Mouse (Mus musculus) heart, embryonic 12.5 days (tissue): ENCODE measurements around the gene Olfr1287. TPM values are rescaled to one million over a fixed set of nuclear protein-coding genes. Genes with fewer than 3 reads are reported as not detected.

Experiments
- ATAC-seq: fragments of 200-750 bp; cut with Nextera tagmentation; 2 replicates; pipeline ENCODE4 v1.8.0; 2017; ENCODE audit warnings: moderate TSS enrichment, moderate library complexity; ENCODE audit not compliant: insufficient number of reproducible peaks, low FRiP score
- H3K27ac ChIP-seq: fragments of 300-500 bp; sonication (generic); 2 replicates; pipeline ENCODE4 v1.5.1; 2016; ENCODE audit warnings: mild to moderate bottlenecking, moderate library complexity; ENCODE audit not compliant: poor library complexity, severe bottlenecking
- H3K27me3 ChIP-seq: fragments of 300-500 bp; sonication (generic); replicated peaks from 2 replicates; pipeline ENCODE4 v1.6.1; 2016; ENCODE audit warnings: mild to moderate bottlenecking, moderate library complexity
- H3K36me3 ChIP-seq: fragments of 300-500 bp; sonication (generic); 2 replicates; pipeline ENCODE4 v1.6.1; 2016; ENCODE audit warnings: mild to moderate bottlenecking, moderate library complexity
- H3K4me1 ChIP-seq: fragments of 300-500 bp; sonication (generic); replicated peaks from 2 replicates; pipeline ENCODE4 v1.6.1; 2016; ENCODE audit warnings: mild to moderate bottlenecking
- H3K4me2 ChIP-seq: fragments of 300-500 bp; sonication (generic); 2 replicates; pipeline ENCODE4 v1.6.1; 2016; ENCODE audit warnings: mild to moderate bottlenecking, moderate library complexity
- H3K4me3 ChIP-seq: fragments of 300-500 bp; sonication (generic); 2 replicates; pipeline ENCODE4 v1.5.1; 2016; ENCODE audit warnings: mild to moderate bottlenecking
- H3K9ac ChIP-seq: fragments of 300-500 bp; sonication (generic); 2 replicates; pipeline ENCODE4 v1.6.1; 2016; ENCODE audit warnings: mild to moderate bottlenecking, moderate library complexity
- H3K9me3 ChIP-seq: fragments of 300-500 bp; sonication (generic); replicated peaks from 2 replicates; pipeline ENCODE4 v1.6.1; 2016; ENCODE audit warnings: mild to moderate bottlenecking, moderate library complexity
- WGBS: fragments of 180-500 bp; shearing (Covaris S2); methylation state at CpG from one replicate; pipeline ENCODE4 v1.1.7; 2016; 5-methylcytosine and 5-hydroxymethylcytosine counted together
- polyA plus RNA-seq: library from polyadenylated mRNA; unstranded; fragments of >200 nt; fragmentation: Nextera tagmentation; extraction: Ambion mirVana; gene quantifications from 2 replicates; pipeline ENCODE4 v1.2.1, GENCODE M21; 2016

The Olfr1287 gene
- not detected in 2 replicates for polyA plus RNA-seq

- WGBS = 58% methylated on average over 1 of the region's 1 CpGs
- H3K4me3 ChIP-seq = no peak within 1 kb of the TSS
- no peaks in the 10 kb centered on the region for H3K9me3 ChIP-seq
- no peak within 1 kb of the TSS for H3K9ac ChIP-seq
- ATAC-seq = no peak
- H3K4me2 ChIP-seq = no peak within 1 kb of the TSS
- H3K36me3 ChIP-seq = no peaks in the 10 kb centered on the region
- H3K4me1 ChIP-seq = no peaks in the 10 kb centered on the region
- H3K27ac ChIP-seq = no peak within 1 kb of the TSS
- H3K27me3 ChIP-seq = no peaks in the 10 kb centered on the region
Observed at GRCm38 (mm10) chr2:111448842-111449241, at the start of gene Olfr1287. Gene Olfr1287 (plus strand): TSS chr2:111449142.

GRCm38 (mm10) chr2:111422931-111423330 lies 26.0 kb upstream of the Olfr1287 start, which contains the start of gene Olfr1286:
Gene Olfr1286 (minus strand): TSS chr2:111423115.
- Histone ChIP-seq H3K9me3 (no peaks in the 10 kb centered on the region; the same call in 1 of the 2 replicates), H3K27me3 (no peaks in the 10 kb centered on the region), H3K4me1 (no peaks in the 10 kb centered on the region), H3K4me2 (no peak within 1 kb of the TSS), H3K9ac (no peak within 1 kb of the TSS), H3K27ac (no peak within 1 kb of the TSS), H3K36me3 (no peaks in the 10 kb centered on the region), H3K4me3 (no peak within 1 kb of the TSS)
- no peak for ATAC-seq
- 63% methylated on average over 1 of the region's 1 CpGs for WGBS

- 76% methylated on average over 1 of the region's 1 CpGs for WGBS
- no peaks in the 10 kb centered on the region for H3K36me3 ChIP-seq
Observed at GRCm38 (mm10) chr2:111473801-111474200, 24.9 kb downstream of the Olfr1287 start, which contains the start of gene Olfr1288. Gene Olfr1288 (plus strand): TSS chr2:111474101.

GRCm38 (mm10) chr2:111480519-111480918 lies 31.6 kb downstream of the Olfr1287 start, which contains the start of gene Olfr1289:
Gene Olfr1289 (plus strand): TSS chr2:111480819.
- Histone ChIP-seq H3K27me3 (no peaks in the 10 kb centered on the region), H3K9me3 (no peaks in the 10 kb centered on the region), H3K36me3 (no peaks in the 10 kb centered on the region), H3K4me1 (no peaks in the 10 kb centered on the region), H3K27ac (no peak within 1 kb of the TSS), H3K4me3 (no peak within 1 kb of the TSS), H3K9ac (no peak within 1 kb of the TSS), H3K4me2 (no peak within 1 kb of the TSS)
- no peak for ATAC-seq
- WGBS = 68% methylated on average over 1 of the region's 1 CpGs

More at GRCm38 (mm10) chr2:111473801-111474200, 24.9 kb downstream of the Olfr1287 start, which contains the start of gene Olfr1288:
- Histone ChIP-seq H3K4me1 (no peaks in the 10 kb centered on the region), H3K9ac (no peak within 1 kb of the TSS), H3K4me2 (no peak within 1 kb of the TSS), H3K4me3 (no peak within 1 kb of the TSS), H3K9me3 (peaks cover 8% of the 10 kb centered on the region; the same call in 1 of the 2 replicates), H3K27me3 (no peaks in the 10 kb centered on the region), H3K27ac (no peak within 1 kb of the TSS)
- no peak for ATAC-seq

GRCm38 (mm10) chr2:111493729-111494128 lies 44.8 kb downstream of the Olfr1287 start, which contains the start of gene Olfr1290:
Gene Olfr1290 (minus strand): TSS chr2:111493829.
- Histone ChIP-seq H3K27me3 (no peaks in the 10 kb centered on the region), H3K36me3 (no peaks in the 10 kb centered on the region), H3K4me2 (no peak within 1 kb of the TSS), H3K27ac (no peak within 1 kb of the TSS), H3K4me1 (no peaks in the 10 kb centered on the region), H3K9me3 (no peaks in the 10 kb centered on the region), H3K4me3 (no peak within 1 kb of the TSS), H3K9ac (no peak within 1 kb of the TSS)
- WGBS = 70% methylated on average over 5 of the region's 5 CpGs
- no peak for ATAC-seq

- Histone ChIP-seq H3K4me2 (no peak within 1 kb of the TSS), H3K9me3 (no peaks in the 10 kb centered on the region), H3K27ac (no peak within 1 kb of the TSS), H3K4me1 (no peaks in the 10 kb centered on the region), H3K9ac (no peak within 1 kb of the TSS), H3K36me3 (no peaks in the 10 kb centered on the region), H3K4me3 (no peak within 1 kb of the TSS), H3K27me3 (no peaks in the 10 kb centered on the region)
- 84% methylated on average over 3 of the region's 3 CpGs for WGBS
- ATAC-seq = no peak
Observed at GRCm38 (mm10) chr2:111496880-111497279, 47.9 kb downstream of the Olfr1287 start, which contains the start of gene Olfr1291-ps1. Gene Olfr1291-ps1 (plus strand): TSS chr2:111497180.

Other genes with a start within 250 kb of the Olfr1287 start
- gene 4930430A15Rik, start 219.5 kb upstream of the Olfr1287 start, polyA plus RNA-seq = not detected in 2 replicates
- gene Olfr1275, start 213.9 kb upstream of the Olfr1287 start, polyA plus RNA-seq = not detected in 2 replicates
- not detected in 2 replicates for gene Olfr1276, start 194.6 kb upstream of the Olfr1287 start, polyA plus RNA-seq
- gene Olfr1277, start 175.0 kb upstream of the Olfr1287 start, polyA plus RNA-seq = not detected in 2 replicates
- not detected in 2 replicates for gene Olfr1278, start 159.0 kb upstream of the Olfr1287 start, polyA plus RNA-seq
- gene Olfr1279, start 148.5 kb upstream of the Olfr1287 start, polyA plus RNA-seq = not detected in 2 replicates
- gene Olfr1280, start 135.1 kb upstream of the Olfr1287 start, polyA plus RNA-seq = not detected in 2 replicates
- not detected in 2 replicates for gene Olfr1281, start 122.6 kb upstream of the Olfr1287 start, polyA plus RNA-seq
- gene Olfr1282, start 113.1 kb upstream of the Olfr1287 start, polyA plus RNA-seq = not detected in 2 replicates
- gene Olfr1283, start 82.4 kb upstream of the Olfr1287 start, polyA plus RNA-seq = not detected in 2 replicates
- gene Olfr1284, start 73.6 kb upstream of the Olfr1287 start, polyA plus RNA-seq = not detected in 2 replicates
- not detected in 2 replicates for gene Olfr1286, start 26.0 kb upstream of the Olfr1287 start, polyA plus RNA-seq
- not detected in 2 replicates for gene Olfr1288, start 25.0 kb downstream of the Olfr1287 start, polyA plus RNA-seq
- not detected in 2 replicates for gene Olfr1289, start 31.7 kb downstream of the Olfr1287 start, polyA plus RNA-seq
- gene Olfr1290, start 44.7 kb downstream of the Olfr1287 start, polyA plus RNA-seq = 0.09 and 0.33 TPM in 2 replicates
- gene Olfr1291-ps1, start 48.0 kb downstream of the Olfr1287 start, polyA plus RNA-seq = not detected in 2 replicates
- not detected in 2 replicates for gene Olfr1293-ps, start 76.1 kb downstream of the Olfr1287 start, polyA plus RNA-seq
- gene Olfr1294, start 91.1 kb downstream of the Olfr1287 start, polyA plus RNA-seq = not detected in 2 replicates
- not detected in 2 replicates for gene Olfr1295, start 120.5 kb downstream of the Olfr1287 start, polyA plus RNA-seq
- not detected in 2 replicates for gene Olfr1297, start 177.4 kb downstream of the Olfr1287 start, polyA plus RNA-seq
- not detected in 2 replicates for gene Olfr1298, start 200.1 kb downstream of the Olfr1287 start, polyA plus RNA-seq
- gene Olfr1299, start 212.3 kb downstream of the Olfr1287 start, polyA plus RNA-seq = not detected in 2 replicates